Mouse (Mus musculus) CH12.LX (cell line): ENCODE measurements around the gene Kcnj15. TPM values are rescaled to one million over a fixed set of nuclear protein-coding genes. Genes with fewer than 3 reads are reported as not detected.

Experiments
- DNase-seq: peaks from one replicate; pipeline ENCODE4 v3.0.0-alpha.2; 2013; ENCODE audit errors: extremely low read depth
- H3K27ac ChIP-seq: 2 replicates; pipeline ENCODE4 v1.5.1; 2012; ENCODE audit warnings: low read depth, mild to moderate bottlenecking, control low read depth, moderate library complexity; ENCODE audit not compliant: insufficient read depth
- H3K27me3 ChIP-seq: replicated peaks from 2 replicates; pipeline ENCODE3; 2012; ENCODE audit warnings: inconsistent platforms
- H3K36me3 ChIP-seq, 2 experiments: replicated peaks in 1 of 2; 2 replicates each; pipeline versions ENCODE3 to v1.6.1; 2012; ENCODE audit warnings: inconsistent platforms in 1 of 2, low read length in 1 of 2, mild to moderate bottlenecking in 1 of 2, mixed read lengths in 1 of 2, moderate library complexity in 1 of 2; ENCODE audit not compliant: control insufficient read depth in 1 of 2, insufficient read depth in 1 of 2
- H3K4me1 ChIP-seq, 2 experiments: 2 replicates each; pipeline ENCODE4 v1.6.1; 2012; ENCODE audit warnings: inconsistent platforms in 1 of 2, moderate library complexity in 1 of 2; ENCODE audit not compliant: insufficient read depth in 2 of 2, control insufficient read depth in 1 of 2
- H3K4me2 ChIP-seq: 2 replicates; pipeline ENCODE4 v1.6.1; 2012; ENCODE audit warnings: low read depth, mild to moderate bottlenecking, control low read depth; ENCODE audit not compliant: poor library complexity, insufficient read depth, severe bottlenecking
- H3K4me3 ChIP-seq, 3 experiments: fragments of 150-350 bp in 1 of 3; sonication (generic) in 1 of 3; replicated peaks in 1 of 3; 2 replicates each; pipeline versions ENCODE3 to v1.5.1; 2011 to 2012; ENCODE audit warnings: low read depth in 2 of 3, low read length in 2 of 3, mild to moderate bottlenecking in 2 of 3, moderate library complexity in 2 of 3, control low read depth in 1 of 3, improper control_type of control experiment in 1 of 3, inconsistent platforms in 1 of 3, mixed read lengths in 1 of 3; ENCODE audit not compliant: poor library complexity in 1 of 3
- H3K79me2 ChIP-seq: replicated peaks from 2 replicates; pipeline ENCODE4 v1.6.1; 2012; ENCODE audit warnings: mild to moderate bottlenecking, moderate library complexity; ENCODE audit not compliant: control insufficient read depth, poor library complexity, insufficient read depth, severe bottlenecking; ENCODE audit errors: extremely low read depth
- H3K9ac ChIP-seq: 2 replicates; pipeline ENCODE4 v1.6.1; 2012; ENCODE audit warnings: low read depth, mild to moderate bottlenecking, control low read depth, moderate library complexity; ENCODE audit not compliant: insufficient read depth
- H3K9me3 ChIP-seq: replicated peaks from 2 replicates; pipeline ENCODE3; 2012; ENCODE audit warnings: low read length, inconsistent platforms, mixed read lengths
- BHLHE40 ChIP-seq: IDR thresholded peaks from 2 replicates; pipeline ENCODE4 v1.6.1; 2011; ENCODE audit warnings: mild to moderate bottlenecking, low read depth, low read length, improper control_type of control experiment
- CHD1 ChIP-seq: IDR thresholded peaks from 2 replicates; pipeline ENCODE4 v1.6.1; 2012; ENCODE audit warnings: low read depth, low read length, improper control_type of control experiment, inconsistent platforms
- CHD2 ChIP-seq: IDR thresholded peaks from 2 replicates; pipeline ENCODE4 v1.6.1; 2011; ENCODE audit warnings: low read length, improper control_type of control experiment
- CTCF ChIP-seq, 2 experiments: IDR thresholded peaks in 1 of 2; conservative IDR thresholded peaks in 1 of 2; 2 replicates each; pipeline ENCODE4 v1.5.1; 2011 to 2012; ENCODE audit warnings: low read depth in 2 of 2, low read length in 2 of 2, improper control_type of control experiment in 1 of 2, inconsistent platforms in 1 of 2, mild to moderate bottlenecking in 1 of 2, moderate library complexity in 1 of 2
- ELF1 ChIP-seq: IDR thresholded peaks from 2 replicates; pipeline ENCODE4 v1.6.1; 2014; ENCODE audit warnings: low read depth, mild to moderate bottlenecking, inconsistent platforms, low read length, improper control_type of control experiment
- EP300 ChIP-seq: IDR thresholded peaks from 2 replicates; pipeline ENCODE4 v1.6.1; 2011; ENCODE audit warnings: low read length, improper control_type of control experiment
- ETS1 ChIP-seq: conservative IDR thresholded peaks from 2 replicates; pipeline ENCODE4 v1.6.1; 2012; ENCODE audit warnings: low read depth, mild to moderate bottlenecking, inconsistent platforms, low read length, improper control_type of control experiment, moderate library complexity
- HCFC1 ChIP-seq: IDR thresholded peaks from 2 replicates; pipeline ENCODE4 v1.6.1; 2012; ENCODE audit warnings: low read depth, mild to moderate bottlenecking, inconsistent platforms, low read length, improper control_type of control experiment
- IRF4 ChIP-seq: IDR thresholded peaks from 2 replicates; pipeline ENCODE4 v1.6.1; 2014; ENCODE audit warnings: low read depth, mild to moderate bottlenecking, inconsistent platforms, low read length, improper control_type of control experiment
- JUND ChIP-seq: conservative IDR thresholded peaks from 2 replicates; pipeline ENCODE4 v1.6.1; 2011; ENCODE audit warnings: low read depth, low read length, improper control_type of control experiment
- KAT2A ChIP-seq: IDR thresholded peaks from 2 replicates; pipeline ENCODE4 v1.6.1; 2012; ENCODE audit warnings: low read length, improper control_type of control experiment, inconsistent platforms; ENCODE audit not compliant: insufficient replicate concordance
- MAFK ChIP-seq: IDR thresholded peaks from 2 replicates; pipeline ENCODE4 v1.6.1; 2011; ENCODE audit warnings: low read length, improper control_type of control experiment; ENCODE audit not compliant: insufficient replicate concordance
- MAX ChIP-seq: IDR thresholded peaks from 2 replicates; pipeline ENCODE4 v1.6.1; 2011; ENCODE audit warnings: low read length, improper control_type of control experiment
- MAZ ChIP-seq: IDR thresholded peaks from 2 replicates; pipeline ENCODE4 v1.6.1; 2012; ENCODE audit warnings: low read depth, mild to moderate bottlenecking, inconsistent platforms, low read length, improper control_type of control experiment, moderate library complexity
- MEF2A ChIP-seq: IDR thresholded peaks from 2 replicates; pipeline ENCODE4 v1.6.1; 2014; ENCODE audit warnings: low read depth, mild to moderate bottlenecking, inconsistent platforms, low read length, improper control_type of control experiment, borderline replicate concordance
- MXI1 ChIP-seq: IDR thresholded peaks from 2 replicates; pipeline ENCODE4 v1.6.1; 2011; ENCODE audit warnings: mild to moderate bottlenecking, low read depth, low read length, improper control_type of control experiment
- MYC ChIP-seq: IDR thresholded peaks from 2 replicates; pipeline ENCODE4 v1.6.1; 2011; ENCODE audit warnings: low read depth, mild to moderate bottlenecking, improper control_type of control experiment, low read length
- NELFE ChIP-seq: IDR thresholded peaks from 2 replicates; pipeline ENCODE4 v1.6.1; 2011; ENCODE audit warnings: low read depth, low read length, improper control_type of control experiment
- PAX5 ChIP-seq: IDR thresholded peaks from 2 replicates; pipeline ENCODE4 v1.6.1; 2012; ENCODE audit warnings: low read length, inconsistent platforms, mixed read lengths
- POLR2A ChIP-seq: IDR thresholded peaks from 2 replicates; pipeline ENCODE4 v1.6.1; 2011; ENCODE audit warnings: low read depth, mild to moderate bottlenecking, improper control_type of control experiment, low read length
- RAD21 ChIP-seq: IDR thresholded peaks from 2 replicates; pipeline ENCODE4 v1.6.1; 2011; ENCODE audit warnings: low read depth, mild to moderate bottlenecking, low read length, improper control_type of control experiment, moderate library complexity
- RCOR1 ChIP-seq: conservative IDR thresholded peaks from 2 replicates; pipeline ENCODE4 v1.6.1; 2012; ENCODE audit warnings: low read depth, mild to moderate bottlenecking, inconsistent platforms, low read length, improper control_type of control experiment
- SIN3A ChIP-seq: IDR thresholded peaks from 2 replicates; pipeline ENCODE4 v1.6.1; 2012; ENCODE audit warnings: low read length, improper control_type of control experiment, inconsistent platforms
- SMC3 ChIP-seq: IDR thresholded peaks from 2 replicates; pipeline ENCODE4 v1.6.1; 2011; ENCODE audit warnings: low read depth, low read length, improper control_type of control experiment
- TBP ChIP-seq: conservative IDR thresholded peaks from 2 replicates; pipeline ENCODE4 v1.6.1; 2011; ENCODE audit warnings: low read depth, low read length, improper control_type of control experiment
- TCF12 ChIP-seq: IDR thresholded peaks from 2 replicates; pipeline ENCODE4 v1.6.1; 2014; ENCODE audit warnings: low read depth, mild to moderate bottlenecking, inconsistent platforms, low read length, improper control_type of control experiment
- UBTF ChIP-seq: IDR thresholded peaks from 2 replicates; pipeline ENCODE4 v1.6.1; 2012; ENCODE audit warnings: low read depth, mild to moderate bottlenecking, inconsistent platforms, low read length, improper control_type of control experiment, moderate library complexity
- USF1 ChIP-seq: IDR thresholded peaks from 2 replicates; pipeline ENCODE4 v1.6.1; 2014; ENCODE audit warnings: low read depth, mild to moderate bottlenecking, inconsistent platforms, low read length, improper control_type of control experiment
- USF2 ChIP-seq: conservative IDR thresholded peaks from 2 replicates; pipeline ENCODE4 v1.6.1; 2011; ENCODE audit warnings: low read depth, low read length, improper control_type of control experiment
- ZC3H11A ChIP-seq: IDR thresholded peaks from 2 replicates; pipeline ENCODE4 v1.6.1; 2012; ENCODE audit warnings: low read depth, mild to moderate bottlenecking, inconsistent platforms, low read length, improper control_type of control experiment
- ZNF384 ChIP-seq: IDR thresholded peaks from 2 replicates; pipeline ENCODE4 v1.6.1; 2012; ENCODE audit warnings: low read depth, low read length, improper control_type of control experiment, inconsistent platforms
- dilution Hi-C: fragments of 300-500 bp; cut with MboI; formaldehyde crosslinking; loops from 2 replicates; pipeline ENCODE4 v1.14.3; 2020; ENCODE audit warnings: low sequenced_read_pairs; ENCODE audit not compliant: extremely low pct_unique_long_range_greater_than_20kb, extremely low pct_ligation_motif_present
- in situ Hi-C: fragments of 300-500 bp; cut with MboI; formaldehyde crosslinking; loops from 3 replicates; pipeline ENCODE4 v1.14.3; 2019; ENCODE audit warnings: low sequenced_read_pairs, low pct_ligation_motif_present, low pct_unique_long_range_greater_than_20kb, mixed read lengths
- polyA plus RNA-seq: library from polyadenylated mRNA; unstranded; fragments of >175 nt; gene quantifications from 2 replicates; pipeline ENCODE4 v1.2.1, GENCODE M21; 2012; ENCODE audit warnings: low read depth; ENCODE audit not compliant: insufficient read length
- total RNA-seq, 2 experiments: library from RNA; depleted of rRNA; stranded (reverse); fragments of 300-350 nt in 1 of 2; fragments of >200 nt in 1 of 2; gene quantifications; 2 replicates each; pipeline ENCODE4 v1.2.3; 2012 to 2014

Gene Kcnj15
- total and polyA plus RNA-seq, 3 experiments = 0.37 to 1.1 (median 0.51) TPM

- Histone ChIP-seq H3K4me2 (no peak overlapping the region), H3K79me2 (no peaks in the 10 kb centered on the region), H3K27ac (no peak overlapping the region), H3K36me3 (no peaks in the 10 kb centered on the region), H3K9me3 (no peaks in the 10 kb centered on the region), H3K4me3 (no peak overlapping the region), H3K4me1 (peaks cover 34 to 43% of the 10 kb centered on the region in 2 experiments), H3K9ac (no peak overlapping the region), H3K27me3 (no peaks in the 10 kb centered on the region)
- in situ Hi-C loops = loop anchor here (5.0 to 25.0 kb wide), 4 partner anchors 138 to 620 kb away; no protein-coding TSS in a partner anchor
- no peak for TF ChIP-seq ZNF384
- TF ChIP-seq IRF4 = no peak
- TF ChIP-seq BHLHE40 = no peak
- no peak for TF ChIP-seq MYC
- no peak for TF ChIP-seq MAFK
- TF ChIP-seq RAD21 = no peak
- TF ChIP-seq EP300 = no peak
- no peak for TF ChIP-seq ELF1
- dilution Hi-C loops = no loop called here
- DNase-seq = no peak
These were observed 87.6 kb downstream of the Kcnj15 start for GRCm38 (mm10) chr16:95344961-95345360.

GRCm38 (mm10) chr16:95345882-95346281, 88.5 kb downstream of the Kcnj15 start:
- Histone ChIP-seq H3K4me1 (peaks cover 36 to 49% of the 10 kb centered on the region in 2 experiments), H3K4me2 (no peak overlapping the region), H3K9me3 (no peaks in the 10 kb centered on the region), H3K36me3 (no peaks in the 10 kb centered on the region), H3K4me3 (no peak overlapping the region), H3K27me3 (no peaks in the 10 kb centered on the region), H3K79me2 (no peaks in the 10 kb centered on the region), H3K27ac (no peak overlapping the region), H3K9ac (no peak overlapping the region)
- peak; percentile 88 for DNase-seq
- dilution Hi-C loops (no loop called here), in situ Hi-C loops (loop anchor here (5.0 to 25.0 kb wide), 3 partner anchors 226 to 619 kb away; no protein-coding TSS in a partner anchor)
- TF ChIP-seq RCOR1 (no peak), KAT2A (no peak), TCF12 (no peak), TBP (no peak), ZNF384 (no peak), JUND (no peak), IRF4 (peak; percentile 56; the same call in 1 of the 2 replicates), MEF2A (peak; percentile 44; the same call in 1 of the 2 replicates), MAZ (no peak), RAD21 (peak; percentile 88), USF2 (no peak), PAX5 (no peak), BHLHE40 (peak; percentile 22; the same call in 1 of the 2 replicates), MAFK (no peak), HCFC1 (no peak), CTCF (conservative IDR thresholded peaks at IDR 0.05 in 1 of 2, IDR thresholded peaks at IDR 0.05 in 1 of 2; ENCODE audit: low read depth in 2 of 2, low read length in 2 of 2) (peak; percentile 52 to 91; a peak in 3 of 4 replicates), MXI1 (no peak), NELFE (no peak; the same call in 1 of the 2 replicates), UBTF (no peak), ELF1 (no peak), CHD2 (peak; percentile 53), MAX (no peak), POLR2A (no peak), ETS1 (no peak), CHD1 (no peak), ZC3H11A (peak; percentile 80), SMC3 (peak; percentile 90), USF1 (no peak), MYC (no peak), SIN3A (no peak)
